Mouse (Mus musculus) hindbrain, postnatal 0 days (tissue): Measurements from ENCODE around the gene Fgfr2. TPM values are rescaled to one million over a fixed set of nuclear protein-coding genes. Genes with fewer than 3 reads are reported as not detected.

Source experiments
- ATAC-seq: fragments of 200-750 bp; cut with Nextera tagmentation; 2 replicates; pipeline ENCODE4 v1.8.0; 2017; ENCODE audit warnings: mild to moderate bottlenecking, moderate TSS enrichment, moderate library complexity
- DNase-seq: peaks from one replicate; pipeline ENCODE4 v3.0.0-alpha.2; 2015; ENCODE audit warnings: low spot score
- H3K27ac ChIP-seq: fragments of 300-500 bp; sonication (generic); 2 replicates; pipeline ENCODE4 v1.5.1; 2014; ENCODE audit warnings: mild to moderate bottlenecking
- H3K27me3 ChIP-seq: fragments of 300-500 bp; sonication (generic); 2 replicates; pipeline ENCODE4 v1.6.1; 2014; ENCODE audit warnings: low read length, mixed read lengths; ENCODE audit not compliant: insufficient read depth
- H3K36me3 ChIP-seq: fragments of 300-500 bp; sonication (generic); 2 replicates; pipeline ENCODE4 v1.6.1; 2014; ENCODE audit warnings: low read length, mixed read lengths; ENCODE audit not compliant: insufficient read depth
- H3K4me1 ChIP-seq: fragments of 300-500 bp; sonication (generic); 2 replicates; pipeline ENCODE4 v1.6.1; 2014; ENCODE audit warnings: antibody characterized with exemption, low read length, mixed read lengths; ENCODE audit not compliant: insufficient read depth
- H3K4me2 ChIP-seq: fragments of 300-500 bp; sonication (generic); 2 replicates; pipeline ENCODE4 v1.6.1; 2014; ENCODE audit warnings: low read depth, mild to moderate bottlenecking, low read length, moderate library complexity, mixed read lengths
- H3K4me3 ChIP-seq: fragments of 300-500 bp; sonication (generic); 2 replicates; pipeline ENCODE4 v1.5.1; 2014; ENCODE audit warnings: low read length
- H3K9ac ChIP-seq: fragments of 300-500 bp; sonication (generic); replicated peaks from 2 replicates; pipeline ENCODE4 v1.6.1; 2014; ENCODE audit warnings: mild to moderate bottlenecking, low read length, moderate library complexity, mixed read lengths
- H3K9me3 ChIP-seq: fragments of 300-500 bp; sonication (generic); 2 replicates; pipeline ENCODE4 v1.6.1; 2016; ENCODE audit warnings: low read length, mixed read lengths
- CTCF ChIP-seq: IDR thresholded peaks from 2 replicates; pipeline ENCODE4 v1.5.1; 2016; ENCODE audit warnings: antibody characterized with exemption, control low read depth, low read depth
- WGBS: fragments of 180-500 bp; shearing (Covaris S2); extraction: QIAGEN DNeasy Blood & Tissue Kit; methylation state at CpG from one replicate; pipeline ENCODE4 v1.1.7; 2014; 5-methylcytosine and 5-hydroxymethylcytosine counted together
- polyA plus RNA-seq: library from polyadenylated mRNA; unstranded; fragments of >200 nt; fragmentation: Nextera tagmentation; extraction: Ambion mirVana; gene quantifications from 2 replicates; pipeline ENCODE4 v1.2.1, GENCODE M21; 2015
- total RNA-seq: library from RNA; depleted of rRNA; stranded (reverse); fragments of >200 nt; gene quantifications from 2 replicates; pipeline ENCODE4 v1.2.3, GENCODE M21; 2014

Gene Fgfr2
- total and polyA plus RNA-seq, 2 experiments from 2014 or later, result 17.3 to 49.0 TPM

DNA sequence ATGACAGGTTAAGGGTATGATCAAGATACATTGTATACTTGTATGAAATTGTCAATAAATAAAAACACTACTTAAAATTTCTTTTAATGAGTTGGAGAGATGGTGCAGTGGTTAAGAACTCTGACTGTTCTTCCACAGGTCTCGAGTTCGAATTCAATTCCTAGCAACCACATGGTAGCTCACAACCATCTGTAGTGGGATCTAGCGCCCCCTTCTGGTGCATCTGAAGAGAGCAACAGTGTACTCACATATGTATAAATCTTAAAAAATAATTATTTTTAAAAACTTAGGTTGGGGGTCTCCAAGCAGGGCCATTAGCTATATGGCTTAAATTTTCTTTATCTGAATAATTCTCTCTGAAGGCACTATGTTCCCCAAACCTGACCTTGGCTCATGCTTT lies 2192.7 kb downstream of the Fgfr2 start:
- no peak for DNase-seq
- no peak overlapping the region for H3K9ac ChIP-seq
- no peak for ATAC-seq
- H3K27ac ChIP-seq, result no peak overlapping the region
- H3K4me1 ChIP-seq, result peaks cover 5% of the 10 kb centered on the region; the same call in 1 of the 2 replicates
- peaks cover 18% of the 10 kb centered on the region for H3K27me3 ChIP-seq
- H3K9me3 ChIP-seq, result no peaks in the 10 kb centered on the region
- WGBS, result 70% methylated on average over 3 of the region's 3 CpGs
- H3K36me3 ChIP-seq, result no peaks in the 10 kb centered on the region
- TF ChIP-seq CTCF, result no peak
- no peak overlapping the region for H3K4me2 ChIP-seq
- no peak overlapping the region for H3K4me3 ChIP-seq

- no peak overlapping the region for H3K4me2 ChIP-seq
- 49% methylated on average over 13 of the region's 13 CpGs for WGBS
- H3K36me3 ChIP-seq, result no peaks in the 10 kb centered on the region
- H3K27ac ChIP-seq, result no peak overlapping the region
- TF ChIP-seq CTCF, result no peak
- no peak overlapping the region for H3K9ac ChIP-seq
- H3K4me3 ChIP-seq, result no peak overlapping the region
- no peaks in the 10 kb centered on the region for H3K4me1 ChIP-seq
- no peaks in the 10 kb centered on the region for H3K27me3 ChIP-seq
- H3K9me3 ChIP-seq, result no peaks in the 10 kb centered on the region
- DNase-seq (peak; percentile 70), ATAC-seq (peak; percentile 67)
Observed at GRCm38 (mm10) chr7:130922981-130923731, 2200.0 kb downstream of the Fgfr2 start.

DNA sequence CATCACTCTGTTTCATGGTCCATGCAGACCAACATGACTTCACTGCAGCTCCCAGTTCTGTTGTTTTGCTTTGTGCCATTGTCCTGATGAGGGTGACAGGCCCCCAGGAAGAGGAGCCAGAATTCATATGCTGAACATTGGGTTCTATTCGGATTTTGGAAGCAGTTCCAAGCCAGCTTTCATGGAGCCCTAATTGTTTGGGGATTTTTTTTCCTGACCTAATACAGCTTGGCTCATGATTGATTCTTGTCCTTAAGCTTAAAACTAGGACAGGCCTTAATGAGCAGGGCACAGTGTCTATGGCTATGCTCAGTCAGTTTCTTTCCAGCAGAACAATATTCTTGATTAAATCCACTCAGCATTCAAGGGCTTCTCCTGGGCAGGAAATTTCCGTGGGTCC lies 2204.9 kb downstream of the Fgfr2 start:
- WGBS, result 39% methylated on average over 2 of the region's 2 CpGs
- Histone ChIP-seq H3K9me3 (no peaks in the 10 kb centered on the region), H3K4me1 (no peaks in the 10 kb centered on the region)

GRCm38 (mm10) chr7:130914693-130915363 lies 2208.3 kb downstream of the Fgfr2 start:
- DNase-seq (peak; percentile 88), ATAC-seq (peak; percentile 55; the same call in 1 of the 2 replicates)
- WGBS, result 35% methylated on average over 5 of the region's 5 CpGs

More for the DNA sequence above, 2204.9 kb downstream of the Fgfr2 start:
- no peak for TF ChIP-seq CTCF
- no peak overlapping the region for H3K9ac ChIP-seq
- ATAC-seq (no peak), DNase-seq (peak; percentile 14)
- no peak overlapping the region for H3K4me3 ChIP-seq
- no peaks in the 10 kb centered on the region for H3K27me3 ChIP-seq
- no peaks in the 10 kb centered on the region for H3K36me3 ChIP-seq
- H3K4me2 ChIP-seq, result no peak overlapping the region
- peak overlapping the region; percentile 5; the same call in 1 of the 2 replicates for H3K27ac ChIP-seq

DNA sequence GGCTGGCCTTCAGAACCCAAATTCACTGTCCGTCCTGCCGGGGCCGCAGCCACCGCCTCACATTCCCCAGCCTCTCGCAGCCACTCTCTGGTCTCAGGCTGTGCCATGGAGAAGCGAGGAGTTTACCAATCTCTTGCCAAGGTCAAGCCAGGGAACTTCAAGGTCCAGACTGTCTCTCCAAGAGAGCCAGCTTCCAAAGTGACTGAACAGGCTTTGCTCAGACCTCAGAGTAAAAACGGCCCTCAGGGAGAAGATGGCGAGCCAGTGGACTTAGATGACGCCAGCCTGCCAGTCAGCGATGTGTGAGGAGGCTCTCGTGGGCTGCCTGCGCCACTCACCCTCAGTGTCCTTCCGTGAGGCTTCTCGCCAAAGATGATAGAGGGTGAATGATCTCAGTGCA lies 2212.3 kb downstream of the Fgfr2 start:
- TF ChIP-seq CTCF, result no peak
- H3K4me2 ChIP-seq, result no peak overlapping the region
- H3K4me1 ChIP-seq, result no peaks in the 10 kb centered on the region
- no peak overlapping the region for H3K4me3 ChIP-seq
- no peaks in the 10 kb centered on the region for H3K27me3 ChIP-seq
- ATAC-seq (no peak), DNase-seq (no peak)
- peaks cover 21% of the 10 kb centered on the region; the same call in 1 of the 2 replicates for H3K36me3 ChIP-seq
- H3K9me3 ChIP-seq, result no peaks in the 10 kb centered on the region
- H3K9ac ChIP-seq, result no peak overlapping the region
- WGBS, result 89% methylated on average over 14 of the region's 14 CpGs
- no peak overlapping the region for H3K27ac ChIP-seq

More at GRCm38 (mm10) chr7:130914693-130915363, 2208.3 kb downstream of the Fgfr2 start:
- no peak overlapping the region for H3K4me3 ChIP-seq
- no peaks in the 10 kb centered on the region for H3K9me3 ChIP-seq
- H3K36me3 ChIP-seq, result 0 out of 2 replicates have a peak, but pooled peaks cover 9% of the 10 kb centered on the region
- H3K27me3 ChIP-seq, result no peaks in the 10 kb centered on the region
- no peak overlapping the region for H3K27ac ChIP-seq
- no peak overlapping the region for H3K9ac ChIP-seq
- peak; percentile 81 for TF ChIP-seq CTCF
- no peak overlapping the region for H3K4me2 ChIP-seq
- no peaks in the 10 kb centered on the region for H3K4me1 ChIP-seq

GRCm38 (mm10) chr7:130904571-130905365 lies 2218.4 kb downstream of the Fgfr2 start:
- Histone ChIP-seq H3K27ac (no peak overlapping the region), H3K36me3 (peaks cover 34% of the 10 kb centered on the region), H3K9ac (no peak overlapping the region), H3K4me1 (no peaks in the 10 kb centered on the region), H3K9me3 (no peaks in the 10 kb centered on the region), H3K27me3 (no peaks in the 10 kb centered on the region), H3K4me3 (no peak overlapping the region), H3K4me2 (no peak overlapping the region)
- TF ChIP-seq CTCF, result no peak
- 92% methylated on average over 13 of the region's 13 CpGs for WGBS
- DNase-seq, result no peak
- ATAC-seq, result no peak
